Mouse (Mus musculus): ENCODE data around the gene Kcnj10. TPM values are rescaled to one million over a fixed set of nuclear protein-coding genes. Genes with fewer than 3 reads are reported as not detected.

Kcnj10 gene
- polyA plus RNA-seq, 1 experiment from 2014 or later: 3.5 TPM

GRCm38 (mm10) chr1:172396996-172397752 is 56.2 kb downstream of the Kcnj10 start:
- H3K4me2 ChIP-seq (ENCODE audit: low read length): no peak overlapping the region
- no peak for ATAC-seq
- no peaks in the 10 kb centered on the region for H3K27me3 ChIP-seq (replicated peaks; ENCODE audit: control insufficient read depth, insufficient read depth, low read length)
- H3K9ac ChIP-seq (ENCODE audit: low read depth, low read length): no peak overlapping the region
- no peaks in the 10 kb centered on the region for H3K9me3 ChIP-seq (ENCODE audit: control insufficient read depth, low read length)
- no peak overlapping the region for H3K27ac ChIP-seq (ENCODE audit: low read depth, low read length)
- 71% methylated on average over 9 of the region's 9 CpGs for WGBS
- peaks cover 2% of the 10 kb centered on the region for H3K4me1 ChIP-seq (ENCODE audit: control insufficient read depth, insufficient read depth, low read depth, low read length)
- no peak overlapping the region for H3K4me3 ChIP-seq (ENCODE audit: low read length)
- H3K36me3 ChIP-seq (ENCODE audit: control insufficient read depth, insufficient read depth, low read length): no peaks in the 10 kb centered on the region

DNA sequence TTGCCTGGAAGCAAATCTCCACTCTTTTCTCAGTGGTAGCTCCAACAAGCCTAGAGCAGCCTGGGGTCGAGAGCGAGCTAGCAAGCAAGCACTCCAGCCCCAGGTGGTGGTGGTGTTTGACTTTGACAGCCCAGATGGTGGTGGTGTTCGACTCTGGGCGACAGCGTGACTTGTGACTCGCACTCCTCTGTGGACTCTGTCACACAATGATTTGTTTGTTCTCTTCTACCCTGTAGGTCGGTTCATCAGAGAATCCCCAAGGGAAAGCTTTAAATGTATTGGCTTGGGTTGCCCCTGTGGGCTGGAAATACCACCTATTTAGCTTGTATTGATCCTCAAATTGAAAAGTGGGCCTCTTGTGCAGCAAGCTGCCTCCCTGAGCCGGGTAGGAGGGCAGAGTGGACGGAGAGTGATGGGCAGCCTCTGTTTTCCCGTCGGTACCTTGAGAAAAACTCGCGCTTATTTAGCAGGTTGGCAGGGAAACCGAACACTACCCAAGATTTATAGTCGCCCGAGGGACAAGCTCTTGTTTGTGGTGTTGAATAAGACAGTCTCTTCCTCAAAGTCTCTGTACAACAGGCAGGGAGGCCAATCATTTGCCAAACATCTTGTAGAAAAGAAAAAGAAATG is 65.2 kb downstream of the Kcnj10 start:
- ATAC-seq: peak; percentile 17
- no peaks in the 10 kb centered on the region for H3K36me3 ChIP-seq (ENCODE audit: control insufficient read depth, insufficient read depth, low read length)
- no peak overlapping the region for H3K4me2 ChIP-seq (ENCODE audit: low read length)
- H3K4me1 ChIP-seq (ENCODE audit: control insufficient read depth, insufficient read depth, low read depth, low read length): peaks cover 2% of the 10 kb centered on the region; the same call in 1 of the 2 replicates
- WGBS: 32% methylated on average over 16 of the region's 16 CpGs
- no peaks in the 10 kb centered on the region for H3K9me3 ChIP-seq (ENCODE audit: control insufficient read depth, low read length)
- no peaks in the 10 kb centered on the region for H3K27me3 ChIP-seq (replicated peaks; ENCODE audit: control insufficient read depth, insufficient read depth, low read length)
- H3K4me3 ChIP-seq (ENCODE audit: low read length): no peak overlapping the region
- H3K27ac ChIP-seq (ENCODE audit: low read depth, low read length): no peak overlapping the region
- H3K9ac ChIP-seq (ENCODE audit: low read depth, low read length): no peak overlapping the region

- ATAC-seq: no peak
- Histone ChIP-seq H3K27me3 (replicated peaks; ENCODE audit: control insufficient read depth, insufficient read depth, low read length) (no peaks in the 10 kb centered on the region), H3K4me3 (ENCODE audit: low read length) (no peak overlapping the region), H3K4me2 (ENCODE audit: low read length) (no peak overlapping the region), H3K9me3 (ENCODE audit: control insufficient read depth, low read length) (no peaks in the 10 kb centered on the region), H3K36me3 (ENCODE audit: control insufficient read depth, insufficient read depth, low read length) (no peaks in the 10 kb centered on the region), H3K9ac (ENCODE audit: low read depth, low read length) (no peak overlapping the region), H3K4me1 (ENCODE audit: control insufficient read depth, insufficient read depth, low read depth, low read length) (peaks cover 2% of the 10 kb centered on the region; the same call in 1 of the 2 replicates), H3K27ac (ENCODE audit: low read depth, low read length) (no peak overlapping the region)
- WGBS: 8% methylated on average over 6 of the region's 6 CpGs
Observed at GRCm38 (mm10) chr1:172408996-172409395, 68.0 kb downstream of the Kcnj10 start.

GRCm38 (mm10) chr1:172409431-172409830 is 68.4 kb downstream of the Kcnj10 start:
- Histone ChIP-seq H3K4me1 (ENCODE audit: control insufficient read depth, insufficient read depth, low read depth, low read length) (peaks cover 2% of the 10 kb centered on the region; the same call in 1 of the 2 replicates), H3K4me3 (ENCODE audit: low read length) (no peak overlapping the region), H3K9ac (ENCODE audit: low read depth, low read length) (no peak overlapping the region), H3K27me3 (replicated peaks; ENCODE audit: control insufficient read depth, insufficient read depth, low read length) (no peaks in the 10 kb centered on the region), H3K36me3 (ENCODE audit: control insufficient read depth, insufficient read depth, low read length) (no peaks in the 10 kb centered on the region), H3K27ac (ENCODE audit: low read depth, low read length) (no peak overlapping the region), H3K4me2 (ENCODE audit: low read length) (peak overlapping the region; percentile 32), H3K9me3 (ENCODE audit: control insufficient read depth, low read length) (no peaks in the 10 kb centered on the region)
- ATAC-seq: no peak
- 10% methylated on average over 5 of the region's 5 CpGs for WGBS

DNA sequence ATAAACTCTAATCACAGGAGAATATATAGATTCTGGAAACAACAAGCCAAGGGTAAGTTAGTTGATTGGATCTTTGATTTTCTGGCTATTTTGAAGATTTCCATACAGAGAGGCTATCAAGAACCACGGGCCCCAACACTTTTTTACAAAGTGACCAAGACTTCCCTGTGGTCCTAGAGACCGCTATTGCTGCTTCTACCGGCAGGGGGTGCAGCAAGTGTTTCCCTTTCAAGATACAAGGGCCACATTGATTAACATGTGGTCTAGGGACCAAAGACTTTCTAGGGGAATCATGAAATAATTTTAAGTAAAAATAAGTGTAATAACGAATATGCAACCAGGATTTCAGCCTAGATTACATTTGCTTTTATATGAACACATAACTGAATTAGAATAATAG is 69.8 kb downstream of the Kcnj10 start:
- no peak overlapping the region for H3K4me3 ChIP-seq (ENCODE audit: low read length)
- no peaks in the 10 kb centered on the region for H3K9me3 ChIP-seq (ENCODE audit: control insufficient read depth, low read length)
- no peak overlapping the region for H3K27ac ChIP-seq (ENCODE audit: low read depth, low read length)
- peaks cover 2% of the 10 kb centered on the region; the same call in 1 of the 2 replicates for H3K4me1 ChIP-seq (ENCODE audit: control insufficient read depth, insufficient read depth, low read depth, low read length)
- no peak overlapping the region for H3K9ac ChIP-seq (ENCODE audit: low read depth, low read length)
- H3K4me2 ChIP-seq (ENCODE audit: low read length): no peak overlapping the region
- H3K36me3 ChIP-seq (ENCODE audit: control insufficient read depth, insufficient read depth, low read length): no peaks in the 10 kb centered on the region
- ATAC-seq: no peak
- no peaks in the 10 kb centered on the region for H3K27me3 ChIP-seq (replicated peaks; ENCODE audit: control insufficient read depth, insufficient read depth, low read length)
- WGBS: 4% methylated on average over 4 of the region's 4 CpGs

DNA sequence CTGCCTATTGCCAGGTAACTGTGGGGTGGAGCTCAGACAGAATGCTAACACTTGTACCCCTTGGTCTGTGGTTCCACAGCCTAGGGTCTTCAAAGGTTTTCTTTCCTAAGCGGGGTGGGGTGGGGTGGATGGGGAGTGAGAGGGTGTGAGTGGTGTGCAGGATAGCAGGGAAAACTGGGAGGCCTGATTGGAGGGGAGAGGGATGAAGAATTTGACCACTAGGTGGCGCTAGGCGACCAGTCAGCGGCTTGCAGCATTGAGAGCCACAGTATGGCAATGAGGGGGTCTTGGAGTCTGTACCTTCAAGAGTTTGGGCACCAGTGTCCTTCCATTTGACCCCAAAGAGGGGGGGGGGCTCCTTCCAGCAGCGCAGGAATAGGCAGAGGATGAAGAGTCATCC is 71.2 kb downstream of the Kcnj10 start:
- Histone ChIP-seq H3K9ac (ENCODE audit: low read depth, low read length) (no peak overlapping the region), H3K9me3 (ENCODE audit: control insufficient read depth, low read length) (no peaks in the 10 kb centered on the region), H3K4me1 (ENCODE audit: control insufficient read depth, insufficient read depth, low read depth, low read length) (peaks cover 2% of the 10 kb centered on the region; the same call in 1 of the 2 replicates), H3K36me3 (ENCODE audit: control insufficient read depth, insufficient read depth, low read length) (no peaks in the 10 kb centered on the region), H3K4me2 (ENCODE audit: low read length) (no peak overlapping the region; the same call in 1 of the 2 replicates), H3K27ac (ENCODE audit: low read depth, low read length) (no peak overlapping the region), H3K27me3 (replicated peaks; ENCODE audit: control insufficient read depth, insufficient read depth, low read length) (no peaks in the 10 kb centered on the region), H3K4me3 (ENCODE audit: low read length) (no peak overlapping the region)
- peak; percentile 89 for ATAC-seq
- 0% methylated on average over 5 of the region's 5 CpGs for WGBS

DNA sequence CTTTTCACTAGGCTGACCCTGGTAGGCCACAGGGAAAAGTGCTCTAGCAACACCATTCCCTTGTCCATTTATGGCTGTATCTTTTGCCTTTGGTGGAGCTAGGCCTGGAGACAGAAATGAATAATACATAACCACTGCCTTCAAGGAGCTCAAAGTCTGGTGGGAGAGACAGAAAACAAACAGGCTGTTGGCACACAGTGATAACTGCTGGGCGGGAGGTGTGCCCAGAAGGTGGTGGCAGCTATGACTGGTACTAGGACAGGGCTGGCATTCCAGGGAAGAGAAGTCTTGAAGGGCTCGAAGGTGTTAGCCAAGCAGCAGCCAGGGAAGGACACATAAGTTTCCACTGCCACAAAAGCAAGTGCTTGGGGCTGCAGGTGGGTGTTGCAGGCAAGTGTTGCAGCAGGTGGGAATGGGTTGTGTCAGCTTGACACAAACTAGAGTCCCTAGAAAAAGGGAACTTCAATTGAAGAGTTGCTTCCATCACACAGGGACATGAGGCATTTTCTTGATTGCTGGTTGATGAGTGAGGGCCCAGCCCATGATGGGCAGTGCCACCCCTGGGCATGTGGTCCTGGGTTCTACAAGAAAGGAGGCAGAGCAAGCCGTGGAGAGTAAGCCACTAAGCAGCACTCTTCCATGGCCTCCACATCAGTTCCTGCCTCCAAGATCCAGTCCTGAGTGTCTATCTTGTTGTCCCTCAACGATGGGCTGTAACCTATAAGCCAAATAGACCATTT is 72.7 kb downstream of the Kcnj10 start:
- WGBS: 88% methylated on average over 4 of the region's 4 CpGs
- no peak for ATAC-seq
- no peak overlapping the region for H3K27ac ChIP-seq (ENCODE audit: low read depth, low read length)
- H3K36me3 ChIP-seq (ENCODE audit: control insufficient read depth, insufficient read depth, low read length): no peaks in the 10 kb centered on the region
- H3K4me3 ChIP-seq (ENCODE audit: low read length): no peak overlapping the region
- H3K27me3 ChIP-seq (replicated peaks; ENCODE audit: control insufficient read depth, insufficient read depth, low read length): no peaks in the 10 kb centered on the region
- peaks cover 2% of the 10 kb centered on the region; the same call in 1 of the 2 replicates for H3K4me1 ChIP-seq (ENCODE audit: control insufficient read depth, insufficient read depth, low read depth, low read length)
- no peak overlapping the region for H3K4me2 ChIP-seq (ENCODE audit: low read length)
- no peak overlapping the region for H3K9ac ChIP-seq (ENCODE audit: low read depth, low read length)
- no peaks in the 10 kb centered on the region for H3K9me3 ChIP-seq (ENCODE audit: control insufficient read depth, low read length)

- no peaks in the 10 kb centered on the region for H3K9me3 ChIP-seq (ENCODE audit: control insufficient read depth, low read length)
- no peak overlapping the region for H3K4me3 ChIP-seq (ENCODE audit: low read length)
- WGBS: 85% methylated on average over 6 of the region's 6 CpGs
- no peak overlapping the region for H3K9ac ChIP-seq (ENCODE audit: low read depth, low read length)
- peaks cover 2% of the 10 kb centered on the region; the same call in 1 of the 2 replicates for H3K4me1 ChIP-seq (ENCODE audit: control insufficient read depth, insufficient read depth, low read depth, low read length)
- no peaks in the 10 kb centered on the region for H3K36me3 ChIP-seq (ENCODE audit: control insufficient read depth, insufficient read depth, low read length)
- H3K27me3 ChIP-seq (replicated peaks; ENCODE audit: control insufficient read depth, insufficient read depth, low read length): no peaks in the 10 kb centered on the region
- H3K27ac ChIP-seq (ENCODE audit: low read depth, low read length): no peak overlapping the region
- ATAC-seq: no peak
- H3K4me2 ChIP-seq (ENCODE audit: low read length): no peak overlapping the region
Observed at GRCm38 (mm10) chr1:172414231-172414585, 73.2 kb downstream of the Kcnj10 start.

DNA sequence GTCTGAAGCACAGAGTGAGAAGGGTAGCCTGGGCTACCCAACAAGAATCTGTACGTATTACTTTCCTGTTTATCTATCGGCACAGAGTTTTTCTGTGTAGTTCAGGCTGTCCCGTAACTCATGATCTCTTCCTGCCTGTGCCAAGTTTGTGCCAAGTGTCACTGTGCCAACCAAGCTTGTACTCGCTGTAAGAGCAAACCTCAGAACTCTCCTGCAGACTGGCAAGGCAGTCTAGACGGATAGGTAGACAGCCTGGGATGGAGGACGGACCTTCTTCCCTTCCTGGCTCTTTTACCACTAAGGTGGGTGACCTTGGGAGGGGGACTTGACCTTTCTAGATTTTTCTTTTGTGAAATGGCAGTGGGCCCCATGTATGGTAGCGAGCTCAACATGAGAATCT is 74.1 kb downstream of the Kcnj10 start:
- no peaks in the 10 kb centered on the region for H3K4me1 ChIP-seq (ENCODE audit: control insufficient read depth, insufficient read depth, low read depth, low read length)
- no peaks in the 10 kb centered on the region for H3K36me3 ChIP-seq (ENCODE audit: control insufficient read depth, insufficient read depth, low read length)
- H3K9me3 ChIP-seq (ENCODE audit: control insufficient read depth, low read length): no peaks in the 10 kb centered on the region
- no peak for ATAC-seq
- no peak overlapping the region for H3K4me3 ChIP-seq (ENCODE audit: low read length)
- no peak overlapping the region for H3K27ac ChIP-seq (ENCODE audit: low read depth, low read length)
- no peaks in the 10 kb centered on the region for H3K27me3 ChIP-seq (replicated peaks; ENCODE audit: control insufficient read depth, insufficient read depth, low read length)
- H3K9ac ChIP-seq (ENCODE audit: low read depth, low read length): no peak overlapping the region
- H3K4me2 ChIP-seq (ENCODE audit: low read length): no peak overlapping the region
- 86% methylated on average over 7 of the region's 7 CpGs for WGBS
